Mouse (Mus musculus): ENCODE measurements around the gene Ppp1cc.

- no peak for TF ChIP-seq TAL1 (conservative IDR thresholded peaks at IDR 0.05; ENCODE audit: low read depth, low read length)
- no peak for TF ChIP-seq GATA1 (IDR thresholded peaks at IDR 0.05; ENCODE audit: borderline replicate concordance, low read length)
- no peak for TF ChIP-seq POLR2AphosphoS5 (IDR thresholded peaks at IDR 0.05; ENCODE audit: insufficient replicate concordance, low read depth, low read length)
- TF ChIP-seq CTCF (IDR thresholded peaks at IDR 0.05; ENCODE audit: low read depth, low read length): no peak
- no peak for TF ChIP-seq GATA2 (IDR thresholded peaks at IDR 0.05; ENCODE audit: borderline replicate concordance, low read depth, low read length)
These were observed 50.8 kb downstream of the Ppp1cc start for GRCm38 (mm10) chr5:122208909-122209308.
